Mouse (Mus musculus) C2C12 (cell line): ENCODE results near the gene Tmem50a. TPM values are rescaled to one million over a fixed set of nuclear protein-coding genes. Genes with fewer than 3 reads are reported as not detected.

Experiments
- H3K27me3 ChIP-seq: one replicate; pipeline ENCODE4 v1.6.1; 2011; ENCODE audit not compliant: control insufficient read depth, insufficient read depth, insufficient read length
- H3K36me3 ChIP-seq: one replicate; pipeline ENCODE4 v1.6.1; 2011; ENCODE audit not compliant: control insufficient read depth, insufficient read depth
- H3K4me3 ChIP-seq: one replicate; pipeline ENCODE4 v1.5.1; 2011; ENCODE audit warnings: mild to moderate bottlenecking, control low read depth; ENCODE audit not compliant: poor library complexity, insufficient read depth, severe bottlenecking
- H3K79me2 ChIP-seq: one replicate; pipeline ENCODE4 v1.6.1; 2011; ENCODE audit not compliant: control insufficient read depth, insufficient read depth
- H3K79me3 ChIP-seq: one replicate; pipeline ENCODE4 v1.6.1; 2011; ENCODE audit warnings: low read depth, control low read depth
- H3ac ChIP-seq: one replicate; pipeline ENCODE3; 2011; ENCODE audit warnings: low read depth; ENCODE audit not compliant: control insufficient read depth, insufficient read length
- CEBPB ChIP-seq: IDR thresholded peaks from one replicate; pipeline ENCODE4 v1.6.1; 2011; ENCODE audit warnings: low read depth, mild to moderate bottlenecking, control low read depth, moderate library complexity
- CTCF ChIP-seq: IDR thresholded peaks from one replicate; pipeline ENCODE4 v1.5.1; 2011; ENCODE audit not compliant: control insufficient read depth, insufficient read depth, insufficient read length
- FOSL1 ChIP-seq: IDR thresholded peaks from one replicate; pipeline ENCODE4 v1.8.0; 2011; ENCODE audit warnings: mild to moderate bottlenecking, low read length; ENCODE audit not compliant: poor library complexity, insufficient read depth, severe bottlenecking
- MAX ChIP-seq: IDR thresholded peaks from one replicate; pipeline ENCODE4 v1.6.1; 2011; ENCODE audit warnings: mild to moderate bottlenecking, control low read depth
- MYOD1 ChIP-seq: IDR thresholded peaks from one replicate; pipeline ENCODE4 v1.6.1; 2011; ENCODE audit warnings: low read depth; ENCODE audit not compliant: control insufficient read depth, insufficient read length
- MYOG ChIP-seq: IDR thresholded peaks from one replicate; pipeline ENCODE4 v1.6.1; 2011; ENCODE audit not compliant: control insufficient read depth, insufficient read length; ENCODE audit errors: extremely low read depth
- USF1 ChIP-seq: IDR thresholded peaks from one replicate; pipeline ENCODE4 v1.6.1; 2011; ENCODE audit warnings: low read depth, mild to moderate bottlenecking, control low read depth, moderate library complexity
- polyA plus RNA-seq: library from polyadenylated mRNA; unstranded; fragments of >200 nt; fragmentation: generic; extraction: Trizol; gene quantifications from one replicate; pipeline ENCODE4 v1.2.1, GENCODE M21; 2012; ENCODE audit warnings: missing spikeins

The Tmem50a gene
- polyA plus RNA-seq, 1 experiment, result 94.9 TPM

- Histone ChIP-seq H3K79me3 (no peaks in the 10 kb centered on the region), H3K27me3 (no peaks in the 10 kb centered on the region)
Observed at GRCm38 (mm10) chr4:134883808-134884207, 31.0 kb downstream of the Tmem50a start.

GRCm38 (mm10) chr4:134883266-134883665, 31.6 kb downstream of the Tmem50a start:
- TF ChIP-seq MAX (no peak), CEBPB (no peak), CTCF (peak; percentile 75), USF1 (no peak)
- Histone ChIP-seq H3K4me3 (no peak overlapping the region), H3K36me3 (no peaks in the 10 kb centered on the region), H3ac (no peak overlapping the region), H3K79me2 (no peaks in the 10 kb centered on the region), H3K79me3 (no peaks in the 10 kb centered on the region), H3K27me3 (no peaks in the 10 kb centered on the region)

More at GRCm38 (mm10) chr4:134883808-134884207, 31.0 kb downstream of the Tmem50a start:
- no peaks in the 10 kb centered on the region for H3K36me3 ChIP-seq
- H3K79me2 ChIP-seq, result no peaks in the 10 kb centered on the region
- no peak overlapping the region for H3K4me3 ChIP-seq
- TF ChIP-seq MYOG, result no peak
- peak; percentile 57 for TF ChIP-seq USF1
- TF ChIP-seq MYOD1, result peak; percentile 19
- peak; percentile 27 for TF ChIP-seq MAX
- no peak for TF ChIP-seq CTCF
- no peak overlapping the region for H3ac ChIP-seq

- TF ChIP-seq CEBPB (no peak), CTCF (no peak), MAX (no peak), MYOD1 (no peak), USF1 (no peak), MYOG (no peak), FOSL1 (no peak)
- Histone ChIP-seq H3K79me2 (no peaks in the 10 kb centered on the region), H3K27me3 (no peaks in the 10 kb centered on the region), H3ac (no peak overlapping the region), H3K4me3 (no peak overlapping the region), H3K79me3 (no peaks in the 10 kb centered on the region), H3K36me3 (no peaks in the 10 kb centered on the region)
Observed at GRCm38 (mm10) chr4:134880041-134880440, 34.8 kb downstream of the Tmem50a start.

GRCm38 (mm10) chr4:134879410-134879981, 35.3 kb downstream of the Tmem50a start:
- H3K36me3 ChIP-seq, result no peaks in the 10 kb centered on the region
- no peaks in the 10 kb centered on the region for H3K79me3 ChIP-seq
- TF ChIP-seq CTCF (peak; percentile 73), MYOG (no peak)
- no peak overlapping the region for H3ac ChIP-seq
- no peaks in the 10 kb centered on the region for H3K27me3 ChIP-seq
- H3K4me3 ChIP-seq, result no peak overlapping the region
- no peaks in the 10 kb centered on the region for H3K79me2 ChIP-seq

- Histone ChIP-seq H3K79me3 (no peaks in the 10 kb centered on the region), H3K36me3 (no peaks in the 10 kb centered on the region), H3K79me2 (no peaks in the 10 kb centered on the region), H3K27me3 (no peaks in the 10 kb centered on the region), H3ac (no peak overlapping the region), H3K4me3 (no peak overlapping the region)
- no peak for TF ChIP-seq CTCF
- TF ChIP-seq MAX, result no peak
- TF ChIP-seq CEBPB, result no peak
- TF ChIP-seq MYOD1, result no peak
- TF ChIP-seq USF1, result no peak
- no peak for TF ChIP-seq FOSL1
- TF ChIP-seq MYOG, result no peak
Observed at GRCm38 (mm10) chr4:134876171-134876570, 38.7 kb downstream of the Tmem50a start.

- H3K79me3 ChIP-seq, result no peaks in the 10 kb centered on the region
- TF ChIP-seq MAX (no peak), MYOD1 (no peak), CEBPB (no peak), FOSL1 (no peak), MYOG (no peak), CTCF (no peak), USF1 (no peak)
- H3K79me2 ChIP-seq, result no peaks in the 10 kb centered on the region
- no peak overlapping the region for H3K4me3 ChIP-seq
- no peak overlapping the region for H3ac ChIP-seq
- no peaks in the 10 kb centered on the region for H3K36me3 ChIP-seq
- H3K27me3 ChIP-seq, result peaks cover 17% of the 10 kb centered on the region
Observed at GRCm38 (mm10) chr4:134871950-134872349, 42.9 kb downstream of the Tmem50a start.

- no peak overlapping the region for H3K4me3 ChIP-seq
- no peaks in the 10 kb centered on the region for H3K79me2 ChIP-seq
- H3ac ChIP-seq, result no peak overlapping the region
- peaks cover 17% of the 10 kb centered on the region for H3K27me3 ChIP-seq
- TF ChIP-seq MAX, result no peak
- no peak for TF ChIP-seq USF1
- TF ChIP-seq CTCF, result no peak
- no peak for TF ChIP-seq MYOG
- TF ChIP-seq FOSL1, result no peak
- no peak for TF ChIP-seq MYOD1
- TF ChIP-seq CEBPB, result no peak
- H3K36me3 ChIP-seq, result no peaks in the 10 kb centered on the region
- H3K79me3 ChIP-seq, result no peaks in the 10 kb centered on the region
Observed at GRCm38 (mm10) chr4:134871477-134871876, 43.3 kb downstream of the Tmem50a start.
